Mouse (Mus musculus): ENCODE measurements around the gene Scnm1.

DNA sequence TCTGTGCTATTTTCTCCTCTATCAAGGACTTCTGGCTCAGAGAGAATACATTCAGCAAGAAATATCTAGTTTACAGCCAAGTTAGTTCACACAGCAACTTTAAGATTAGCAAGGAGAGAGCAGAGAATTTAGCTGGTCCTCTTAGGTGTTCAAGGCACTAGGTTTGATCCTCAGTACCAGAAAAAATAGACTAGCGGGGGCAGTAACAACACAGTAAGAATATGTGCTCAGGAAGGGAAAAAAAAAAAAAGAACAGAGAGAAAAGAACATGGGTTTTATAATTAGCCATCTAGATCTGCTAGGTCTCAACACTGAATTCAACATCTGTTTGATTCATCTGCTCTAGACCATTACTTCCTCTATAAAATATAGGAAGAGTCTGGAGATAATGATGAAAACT lies 45.7 kb downstream of the Scnm1 start:
- TF ChIP-seq CTCF (IDR thresholded peaks at IDR 0.05; ENCODE audit: insufficient read depth, low read length): no peak
- TF ChIP-seq POLR2A (IDR thresholded peaks at IDR 0.05; ENCODE audit: borderline replicate concordance, extremely low read depth, low read depth, low read length): no peak
